Mouse (Mus musculus): ENCODE data around the gene Slc25a29.

The Slc25a29 gene

DNA sequence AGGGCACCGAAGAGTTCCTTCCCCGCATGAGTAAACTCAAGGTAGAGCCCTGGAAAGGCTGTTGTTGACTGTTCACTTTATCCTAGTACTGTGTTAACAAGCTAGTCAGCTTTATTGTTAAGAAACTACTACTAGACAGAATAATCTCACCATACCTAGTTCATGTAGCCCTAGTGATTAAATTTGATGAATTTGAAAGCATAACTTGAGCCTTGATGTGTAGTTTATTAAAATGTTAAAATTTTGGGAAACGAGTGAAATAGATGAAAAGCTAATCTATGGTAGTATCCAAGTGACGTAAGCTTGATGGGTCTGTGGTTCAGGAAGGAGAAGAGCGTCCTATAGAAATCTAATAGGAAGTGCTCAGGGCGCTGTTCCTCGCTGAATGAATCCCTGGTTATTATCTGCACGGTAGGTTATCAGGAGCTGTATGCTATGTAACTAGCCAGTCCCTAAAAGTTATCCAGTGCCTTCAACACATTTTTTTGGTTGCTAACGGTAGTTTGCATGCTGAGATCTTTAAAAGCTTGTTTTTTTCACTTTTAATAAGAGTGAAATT is 40.6 kb downstream of the Slc25a29 start:
- no peak for DNase-seq (ENCODE audit: low spot score in 2 of 2)

DNA sequence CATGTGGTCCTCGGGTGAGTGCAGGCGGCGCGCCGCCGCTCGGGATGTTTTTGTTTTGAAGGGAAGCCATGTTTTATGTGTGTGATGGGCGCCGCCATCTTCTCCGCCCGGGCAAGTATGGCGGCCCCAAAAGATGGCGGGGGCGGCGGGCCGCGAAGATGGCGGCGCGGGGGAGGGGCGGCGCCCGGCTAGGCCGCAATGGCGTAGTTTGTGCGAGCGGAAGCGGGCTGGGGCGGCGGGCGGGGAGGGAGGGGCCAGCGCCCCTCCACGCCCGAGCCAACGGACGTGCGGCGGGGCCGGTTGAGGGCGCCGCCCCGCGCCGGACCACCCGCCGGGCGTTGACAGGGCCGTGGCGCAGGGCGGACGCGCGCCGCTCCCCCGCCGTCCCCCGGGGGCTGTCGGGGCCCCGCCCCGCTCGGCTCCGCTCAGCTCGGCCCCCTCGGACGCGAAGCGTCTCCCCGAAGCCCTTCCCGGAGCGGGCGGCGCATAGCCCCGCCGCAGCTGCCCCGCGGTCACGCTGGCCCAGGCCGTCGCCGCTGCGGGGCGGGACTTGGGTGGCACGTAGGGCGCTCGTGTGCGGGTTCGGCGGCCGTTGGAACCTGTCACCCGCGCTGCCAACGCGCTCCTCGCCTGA is 41.5 kb downstream of the Slc25a29 start:
- DNase-seq (ENCODE audit: low spot score in 2 of 2): peak; percentile 82 to 91

DNA sequence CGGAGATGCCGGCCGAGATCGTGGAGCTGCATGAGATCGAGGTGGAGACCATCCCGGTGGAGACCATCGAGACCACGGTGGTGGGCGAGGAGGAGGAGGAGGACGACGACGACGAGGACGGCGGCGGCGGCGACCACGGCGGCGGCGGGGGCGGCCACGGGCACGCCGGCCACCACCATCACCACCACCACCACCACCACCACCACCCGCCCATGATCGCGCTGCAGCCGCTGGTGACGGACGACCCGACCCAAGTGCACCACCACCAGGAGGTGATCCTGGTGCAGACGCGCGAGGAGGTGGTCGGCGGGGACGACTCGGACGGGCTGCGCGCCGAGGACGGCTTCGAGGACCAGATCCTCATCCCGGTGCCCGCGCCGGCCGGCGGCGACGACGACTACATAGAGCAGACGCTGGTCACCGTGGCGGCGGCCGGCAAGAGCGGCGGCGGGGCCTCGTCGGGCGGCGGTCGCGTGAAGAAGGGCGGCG is 42.2 kb downstream of the Slc25a29 start:
- peak; percentile 52 to 82 for DNase-seq (ENCODE audit: low spot score in 2 of 2)

DNA sequence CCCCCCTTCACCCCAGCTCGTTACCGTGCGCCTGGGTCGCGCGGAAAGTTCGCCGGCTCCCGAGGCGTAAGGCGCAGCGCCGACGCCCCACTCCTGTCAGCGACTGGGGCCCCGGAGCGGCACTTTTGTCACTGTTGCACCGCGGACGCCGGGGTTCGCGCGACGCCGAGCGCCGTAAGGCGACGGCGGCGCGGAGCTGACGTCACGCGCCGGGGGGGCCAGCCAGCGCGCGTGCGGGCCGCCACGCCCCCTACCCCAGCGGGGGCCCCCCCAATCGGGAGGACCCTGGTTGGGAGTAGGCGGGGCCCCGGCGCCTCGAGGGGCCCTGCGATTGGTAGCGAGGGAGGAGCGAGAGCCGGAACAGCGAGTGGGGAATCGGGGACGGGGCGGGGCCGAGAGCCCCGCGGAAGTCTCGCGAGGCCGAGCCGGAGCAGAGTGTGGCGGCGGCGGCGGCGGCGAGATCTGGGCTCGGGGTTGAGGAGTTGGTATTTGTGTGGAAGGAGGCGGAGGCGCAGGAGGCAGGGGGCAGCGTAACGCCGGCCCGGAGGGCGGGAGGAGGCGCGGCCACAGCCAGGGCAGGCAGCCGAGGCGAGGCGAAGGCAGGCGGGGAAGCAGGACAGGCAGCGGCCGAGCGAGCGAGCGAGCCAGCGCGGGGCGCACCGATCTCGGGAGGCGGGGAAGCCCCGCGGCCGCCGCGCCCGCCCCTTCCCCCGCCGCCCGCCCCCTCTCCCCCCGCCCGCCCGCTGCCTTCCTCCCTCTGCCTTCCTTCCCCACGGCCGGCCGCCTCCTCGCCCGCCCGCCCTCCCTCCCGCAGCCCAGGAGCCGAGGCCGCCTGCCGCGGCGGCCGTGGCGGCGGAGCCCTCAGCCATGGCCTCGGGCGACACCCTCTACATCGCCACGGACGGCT is 42.9 kb downstream of the Slc25a29 start, which contains the start of gene Yy1:
TSS of gene Yy1 (plus strand) at position 428 of the 907 bp plus-strand sequence.
- peak; percentile 99 for DNase-seq (ENCODE audit: low spot score in 2 of 2)

DNA sequence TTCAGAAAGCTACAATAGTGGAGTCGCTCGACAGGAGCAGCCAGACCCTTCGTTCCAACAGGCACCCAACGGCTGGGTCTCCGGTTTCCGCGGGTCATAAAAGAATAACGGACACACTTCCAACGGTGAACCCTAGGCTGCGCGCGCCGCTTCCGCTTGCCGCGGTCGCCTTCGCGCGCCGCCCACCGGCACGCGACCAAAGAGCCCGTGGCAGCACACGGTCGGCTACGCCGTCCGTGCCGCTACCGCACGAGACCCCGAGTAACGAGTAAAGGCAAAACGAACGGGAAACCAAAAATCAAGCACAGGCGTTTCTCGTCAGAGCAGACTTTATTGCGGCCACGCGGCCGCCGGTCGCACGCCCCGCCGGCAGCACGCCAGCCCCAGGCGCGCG is 43.5 kb downstream of the Slc25a29 start:
- peak; percentile 85 to 93 for DNase-seq (ENCODE audit: low spot score in 2 of 2)

DNA sequence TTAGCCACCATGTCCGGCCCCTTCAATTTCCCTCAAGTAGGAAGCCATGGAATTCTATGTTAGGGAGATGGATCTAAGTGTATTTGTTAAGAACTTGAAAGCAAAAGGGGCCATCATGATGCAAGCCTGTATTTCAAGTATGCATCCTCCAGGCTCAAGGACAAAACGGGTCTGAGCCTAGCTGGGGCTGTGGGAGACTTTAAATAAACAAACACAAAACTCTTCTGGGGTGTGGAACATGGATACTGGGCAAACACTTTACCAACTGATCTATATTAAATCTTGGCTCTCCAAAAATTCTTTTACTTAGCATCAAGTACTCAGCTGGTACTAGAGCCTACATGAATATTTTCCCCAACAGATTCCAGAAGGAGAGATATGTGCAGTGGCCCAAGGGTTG is 48.4 kb downstream of the Slc25a29 start:
- DNase-seq (ENCODE audit: low spot score in 2 of 2): no peak

DNA sequence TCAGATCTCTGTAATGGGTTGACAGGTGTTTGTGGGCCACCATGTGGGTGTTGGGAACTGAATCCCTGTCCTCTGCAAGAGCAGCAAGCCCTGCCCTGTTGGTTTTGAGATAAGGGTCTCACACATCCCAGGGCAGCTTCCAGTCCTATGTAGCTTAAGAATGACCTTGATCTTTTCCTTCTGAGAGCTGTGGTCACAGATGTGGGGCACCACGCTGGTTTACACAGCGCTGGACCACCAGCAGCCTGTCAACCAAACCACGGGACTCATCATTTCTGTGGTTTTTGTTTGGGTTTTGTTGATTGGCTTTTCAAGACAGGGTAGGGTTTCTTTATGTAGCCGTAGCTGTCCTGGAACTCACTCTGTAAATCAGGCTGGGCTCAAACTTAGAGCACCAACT is 50.5 kb downstream of the Slc25a29 start:
- DNase-seq (ENCODE audit: low spot score in 2 of 2): no peak

DNA sequence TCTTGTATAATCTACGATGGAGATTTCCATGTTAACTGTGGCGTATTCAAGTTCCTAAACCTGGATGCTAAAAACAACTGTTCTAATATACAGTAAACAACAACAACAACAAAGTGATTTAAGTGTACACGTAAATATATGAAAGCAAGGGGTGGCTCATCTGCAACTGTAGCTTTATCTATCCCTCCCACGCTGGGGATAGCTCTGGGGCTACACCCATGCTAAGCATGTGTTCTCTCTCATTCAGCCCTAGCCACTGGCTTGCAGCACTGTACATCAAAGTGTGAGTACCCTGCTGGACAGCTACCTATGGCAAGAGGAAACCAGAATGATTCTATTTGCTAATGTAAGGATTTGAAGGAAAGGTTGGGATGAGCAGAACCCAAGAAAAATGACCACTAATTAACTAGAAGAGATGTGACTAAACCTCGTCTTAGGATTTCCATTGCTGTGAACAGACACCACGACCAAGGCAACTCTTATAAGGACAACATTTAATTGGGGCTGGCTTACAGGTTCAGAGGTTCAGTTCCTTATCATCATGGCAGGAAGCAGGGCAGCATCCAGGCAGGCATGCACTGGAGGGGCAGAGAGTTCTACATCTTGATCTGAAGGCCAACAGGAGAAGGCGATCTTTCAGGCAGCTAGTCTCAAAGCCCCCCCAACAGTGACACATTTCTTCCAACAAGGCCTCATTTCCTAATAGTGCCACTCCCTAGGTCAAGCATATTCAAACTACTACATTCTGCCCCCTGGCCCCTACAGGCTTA is 55.4 kb downstream of the Slc25a29 start:
- peak in 1 of 2 experiments; percentile 51 for DNase-seq (ENCODE audit: low spot score in 2 of 2)

All from spleen, postnatal 4 days (tissue).